Mouse (Mus musculus): Measurements from ENCODE around the gene Trpv2. TPM values are rescaled to one million over a fixed set of nuclear protein-coding genes. Genes with fewer than 3 reads are reported as not detected.

The Trpv2 gene
- polyA plus RNA-seq, 1 experiment from 2014 or later: 71.4 TPM

DNA sequence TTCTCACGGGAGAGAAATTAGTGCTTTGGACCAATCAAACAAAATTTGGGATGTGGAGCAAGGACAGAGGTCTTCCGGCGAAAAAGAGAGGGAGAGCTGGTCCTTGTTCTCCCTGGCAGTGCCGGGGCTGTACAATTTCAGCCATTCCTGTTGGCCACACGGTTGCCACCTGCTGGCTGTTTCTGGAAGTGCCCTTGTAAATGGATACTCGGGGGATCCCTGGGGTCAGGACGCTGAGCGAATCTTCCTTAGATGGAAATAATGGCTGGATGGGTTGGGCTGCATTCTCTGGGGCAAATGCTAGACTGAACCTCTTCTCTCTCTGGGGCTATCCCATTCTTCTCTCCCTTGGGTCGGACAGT, 992 bp downstream of the Trpv2 start:
- peaks cover 21% of the 10 kb centered on the region; the same call in 1 of the 2 replicates for H3K36me3 ChIP-seq (ENCODE audit: inconsistent target)
- H3K4me3 ChIP-seq (ENCODE audit: inconsistent target): peak overlapping the region; percentile 94
- 2% methylated on average over 9 of the region's 9 CpGs for WGBS (ENCODE audit: missing documents)
- peak overlapping the region; percentile 96 for H3K27ac ChIP-seq
- peaks cover 52% of the 10 kb centered on the region for H3K79me2 ChIP-seq (ENCODE audit: inconsistent target)

DNA sequence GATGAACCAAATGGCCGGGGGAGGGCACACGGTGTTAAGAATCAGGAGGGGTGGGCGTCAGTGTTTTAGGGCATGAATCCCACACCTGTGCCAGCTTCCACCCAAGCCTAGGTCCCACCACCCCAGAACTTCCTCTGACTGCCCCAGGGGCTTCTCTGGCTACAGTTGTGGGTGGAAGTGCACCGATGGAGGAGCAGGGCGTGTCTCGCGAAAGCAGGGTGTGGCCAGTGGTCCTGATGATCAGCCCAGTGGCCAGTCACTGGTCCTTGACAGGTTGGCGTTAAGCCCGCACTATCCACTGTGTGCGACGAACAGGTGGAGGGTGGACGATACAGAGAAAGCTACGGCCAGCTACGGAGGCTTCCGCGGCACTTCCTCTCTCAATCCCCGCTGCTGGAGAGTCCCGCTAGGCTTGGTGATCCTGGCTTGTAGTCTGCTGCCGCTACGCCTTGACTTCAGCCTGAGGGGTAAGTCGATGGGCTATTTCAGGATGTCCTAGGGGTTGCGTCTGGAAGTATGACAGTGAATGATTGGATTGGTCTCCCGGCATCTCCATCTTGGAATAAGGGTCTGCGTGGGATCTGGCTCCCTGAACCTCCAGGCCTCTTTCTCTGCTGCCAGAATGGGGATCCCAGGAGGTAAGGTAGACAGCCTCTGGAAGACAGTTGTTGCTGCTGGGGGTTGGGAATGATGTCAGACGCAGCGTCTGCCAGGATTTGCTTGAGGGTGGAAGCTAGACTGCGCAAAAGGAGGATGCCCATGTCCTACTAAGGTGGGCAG, 1.6 kb downstream of the Trpv2 start:
- H3K79me2 ChIP-seq (ENCODE audit: inconsistent target): peaks cover 58% of the 10 kb centered on the region
- H3K27ac ChIP-seq: peak overlapping the region; percentile 96
- peak overlapping the region; percentile 94 for H3K4me3 ChIP-seq (ENCODE audit: inconsistent target)
- peaks cover 27% of the 10 kb centered on the region for H3K36me3 ChIP-seq (ENCODE audit: inconsistent target)
- 2% methylated on average over 27 of the region's 27 CpGs for WGBS (ENCODE audit: missing documents)

DNA sequence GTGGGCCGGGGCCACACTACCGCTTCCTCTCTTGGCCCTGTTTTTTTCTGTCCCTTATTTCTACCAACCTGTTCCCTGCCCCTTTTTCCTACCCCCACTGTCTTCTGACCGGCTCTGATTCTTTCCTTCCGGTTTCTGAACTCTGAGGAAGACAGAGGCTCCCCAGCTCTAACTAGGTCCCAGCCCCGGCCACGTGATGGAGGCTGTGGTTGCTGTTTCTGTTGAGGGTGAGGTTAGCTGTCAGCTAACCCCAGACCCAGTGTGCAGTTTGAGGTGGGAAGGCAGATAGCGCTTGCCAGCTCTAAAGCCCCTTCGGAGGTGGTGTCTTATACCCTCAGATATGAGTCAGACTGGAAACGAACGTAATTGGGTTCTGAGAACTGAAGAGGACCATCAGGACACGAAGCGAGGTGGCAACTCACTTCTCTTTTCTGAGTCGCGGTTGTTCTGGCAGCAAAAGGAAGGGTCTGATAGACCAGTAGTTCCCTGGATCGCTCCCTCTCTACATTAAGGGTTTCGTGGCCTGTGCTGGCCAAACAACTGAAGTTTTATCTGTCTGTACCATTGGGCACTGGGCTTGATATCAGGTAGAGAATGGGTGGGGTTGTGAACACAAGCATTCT, 2.4 kb downstream of the Trpv2 start:
- H3K79me2 ChIP-seq (ENCODE audit: inconsistent target): peaks cover 62% of the 10 kb centered on the region
- H3K4me3 ChIP-seq (ENCODE audit: inconsistent target): peak overlapping the region; percentile 94
- H3K27ac ChIP-seq: peak overlapping the region; percentile 96
- peaks cover 35% of the 10 kb centered on the region for H3K36me3 ChIP-seq (ENCODE audit: inconsistent target)
- WGBS (ENCODE audit: missing documents): 0% methylated on average over 16 of the region's 16 CpGs

DNA sequence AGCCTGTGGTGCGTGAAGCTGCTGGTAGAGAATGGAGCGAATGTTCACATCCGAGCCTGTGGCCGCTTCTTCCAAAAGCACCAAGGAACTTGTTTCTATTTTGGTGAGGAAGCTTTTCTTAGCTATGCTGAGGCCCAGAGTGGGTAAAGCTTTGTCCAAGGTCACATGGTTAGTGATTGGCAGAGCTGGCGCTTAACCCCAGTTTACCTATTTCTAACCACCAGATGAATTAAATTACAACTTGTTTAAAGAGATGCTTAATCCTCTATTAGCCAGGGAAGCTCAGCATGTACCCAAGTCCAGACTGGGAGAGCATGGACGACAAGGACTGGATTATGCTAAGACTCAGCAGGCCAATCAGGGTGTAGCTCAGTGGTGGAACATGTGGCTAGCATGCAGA, 8.7 kb downstream of the Trpv2 start:
- WGBS (ENCODE audit: missing documents): 89% methylated on average over 5 of the region's 6 CpGs
- H3K79me2 ChIP-seq (ENCODE audit: inconsistent target): peaks cover 45% of the 10 kb centered on the region
- peaks cover 96% of the 10 kb centered on the region for H3K36me3 ChIP-seq (ENCODE audit: inconsistent target)
- H3K4me3 ChIP-seq (ENCODE audit: inconsistent target): no peak overlapping the region
- no peak overlapping the region for H3K27ac ChIP-seq

GRCm38 (mm10) chr11:62584671-62585206, 10.5 kb downstream of the Trpv2 start:
- peaks cover 29% of the 10 kb centered on the region for H3K79me2 ChIP-seq (ENCODE audit: inconsistent target)
- H3K27ac ChIP-seq: no peak overlapping the region
- H3K36me3 ChIP-seq (ENCODE audit: inconsistent target): peaks cover 97% of the 10 kb centered on the region
- no peak overlapping the region for H3K4me3 ChIP-seq (ENCODE audit: inconsistent target)
- 98% methylated on average over 9 of the region's 9 CpGs for WGBS (ENCODE audit: missing documents)

DNA sequence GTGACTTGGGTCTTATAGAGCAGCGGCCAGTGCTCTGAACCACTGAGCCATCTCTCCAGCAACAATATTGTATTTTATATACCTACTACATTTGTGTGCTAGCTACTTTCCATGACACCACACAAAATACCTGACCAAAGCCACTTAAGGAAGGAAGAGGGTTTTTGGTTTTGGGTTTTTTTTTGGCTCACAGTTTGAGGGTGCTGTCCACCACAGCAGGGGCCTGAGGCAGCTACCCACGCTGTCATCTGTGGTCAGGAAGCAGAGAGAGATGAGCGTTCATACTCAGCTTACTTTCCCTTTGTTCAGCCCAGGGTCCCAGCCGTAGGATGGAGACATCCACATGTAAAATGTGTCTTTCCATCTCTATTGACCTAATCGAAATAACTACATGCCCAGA, 12.7 kb downstream of the Trpv2 start:
- H3K79me2 ChIP-seq (ENCODE audit: inconsistent target): peaks cover 15% of the 10 kb centered on the region; the same call in 1 of the 2 replicates
- 80% methylated on average over 5 of the region's 5 CpGs for WGBS (ENCODE audit: missing documents)
- peaks cover 99% of the 10 kb centered on the region for H3K36me3 ChIP-seq (ENCODE audit: inconsistent target)
- no peak overlapping the region for H3K27ac ChIP-seq
- H3K4me3 ChIP-seq (ENCODE audit: inconsistent target): no peak overlapping the region

DNA sequence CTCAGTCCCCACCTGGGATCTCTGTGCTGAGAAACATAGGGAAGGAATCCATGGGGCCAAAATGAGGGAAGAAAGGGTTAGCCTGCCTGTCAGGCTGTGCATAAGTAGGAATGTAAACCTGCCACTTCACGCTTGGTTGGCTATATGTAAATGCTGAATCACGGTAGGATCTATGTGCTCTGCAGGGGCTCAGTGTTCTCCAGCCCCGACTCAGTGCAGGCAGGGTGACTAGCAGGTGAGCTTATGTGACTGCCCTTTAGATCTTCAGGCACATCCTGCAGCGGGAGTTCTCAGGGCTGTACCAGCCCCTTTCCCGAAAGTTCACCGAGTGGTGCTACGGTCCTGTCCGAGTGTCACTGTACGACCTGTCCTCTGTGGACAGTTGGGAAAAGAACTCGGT, 15.1 kb downstream of the Trpv2 start:
- Histone ChIP-seq H3K36me3 (ENCODE audit: inconsistent target) (peaks cover 97% of the 10 kb centered on the region), H3K27ac (no peak overlapping the region), H3K4me3 (ENCODE audit: inconsistent target) (no peak overlapping the region), H3K79me2 (ENCODE audit: inconsistent target) (peaks cover 10% of the 10 kb centered on the region; the same call in 1 of the 2 replicates)
- 95% methylated on average over 10 of the region's 10 CpGs for WGBS (ENCODE audit: missing documents)

DNA sequence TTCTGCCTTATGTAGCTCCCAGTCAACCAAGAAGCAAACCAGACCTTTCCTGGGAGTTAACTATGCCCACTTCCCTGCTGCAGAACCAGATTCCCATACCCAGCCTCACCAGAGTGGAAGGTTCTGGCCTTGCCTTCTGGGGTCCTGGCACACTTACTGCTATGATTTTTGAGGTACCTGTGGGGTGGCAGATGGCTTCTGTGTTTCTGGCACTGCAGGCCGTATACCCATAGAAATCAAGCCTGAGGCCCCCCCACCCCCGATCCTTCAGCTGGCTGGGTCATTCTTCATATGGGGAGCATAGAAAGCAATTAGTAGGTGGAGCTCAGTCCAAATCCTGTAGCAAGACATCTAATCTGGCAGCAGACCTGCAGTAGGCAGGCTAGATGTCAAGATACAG, 16.7 kb downstream of the Trpv2 start:
- 86% methylated on average over 2 of the region's 2 CpGs for WGBS (ENCODE audit: missing documents)
- H3K4me3 ChIP-seq (ENCODE audit: inconsistent target): no peak overlapping the region
- H3K36me3 ChIP-seq (ENCODE audit: inconsistent target): peaks cover 97% of the 10 kb centered on the region
- H3K79me2 ChIP-seq (ENCODE audit: inconsistent target): peaks cover 10% of the 10 kb centered on the region; the same call in 1 of the 2 replicates
- H3K27ac ChIP-seq: no peak overlapping the region

DNA sequence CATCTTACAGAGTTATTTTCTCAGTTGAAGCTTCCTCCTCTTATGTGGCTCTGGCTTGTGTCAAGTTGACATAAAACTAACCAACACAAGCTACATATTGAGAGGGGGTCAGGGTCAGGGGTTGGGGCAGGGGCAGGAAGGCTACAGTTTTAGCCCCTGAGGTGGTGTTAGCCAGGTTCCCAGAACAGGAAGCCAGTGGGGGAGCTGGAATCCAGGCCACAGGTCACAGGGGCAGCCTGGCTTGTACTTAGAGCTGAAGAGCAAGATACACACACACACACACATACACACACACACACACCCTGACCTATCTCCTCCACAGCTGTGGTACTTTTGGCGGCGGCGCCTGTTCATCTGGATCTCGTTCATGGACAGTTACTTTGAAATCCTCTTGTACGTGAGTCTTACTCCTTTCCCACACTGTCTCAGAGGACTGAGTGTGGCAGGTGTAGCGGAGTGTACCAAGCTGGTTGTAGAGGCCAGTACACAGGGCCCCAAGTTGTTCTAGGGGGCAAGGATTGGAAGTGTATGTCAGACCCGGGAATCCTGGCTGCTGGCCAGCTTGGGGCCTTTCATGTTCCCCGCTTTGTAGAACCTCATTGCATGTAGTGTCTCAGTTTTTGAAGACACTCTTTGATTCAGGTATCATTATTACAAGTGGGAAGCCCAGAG, 17.8 kb downstream of the Trpv2 start:
- Histone ChIP-seq H3K4me3 (ENCODE audit: inconsistent target) (no peak overlapping the region), H3K27ac (no peak overlapping the region), H3K36me3 (ENCODE audit: inconsistent target) (peaks cover 94% of the 10 kb centered on the region), H3K79me2 (ENCODE audit: inconsistent target) (peaks cover 3% of the 10 kb centered on the region; the same call in 1 of the 2 replicates)
- 92% methylated on average over 8 of the region's 8 CpGs for WGBS (ENCODE audit: missing documents)

DNA sequence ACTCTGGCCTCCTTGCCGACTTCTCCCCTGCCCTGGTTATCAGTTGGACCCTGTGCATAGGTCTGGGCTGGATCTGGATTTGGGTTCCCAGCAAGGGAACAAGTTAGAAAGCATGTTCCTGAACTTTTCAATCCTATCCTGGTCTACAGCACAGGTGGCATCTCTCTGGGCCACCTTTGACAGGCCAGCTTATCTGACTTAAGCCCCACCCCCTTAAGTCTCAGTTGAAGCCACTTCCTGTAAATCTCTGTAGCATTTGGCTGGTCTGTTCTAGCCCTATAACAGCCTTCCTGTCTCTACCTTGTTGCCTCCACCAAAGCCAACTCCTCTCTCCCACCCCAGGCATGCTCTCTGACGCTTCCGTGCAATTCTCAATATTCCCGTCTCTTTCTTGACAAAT, 24.3 kb downstream of the Trpv2 start:
- Histone ChIP-seq H3K36me3 (ENCODE audit: inconsistent target) (peaks cover 61% of the 10 kb centered on the region), H3K79me2 (ENCODE audit: inconsistent target) (peaks cover 6% of the 10 kb centered on the region), H3K4me3 (ENCODE audit: inconsistent target) (no peak overlapping the region), H3K27ac (no peak overlapping the region)
- 98% methylated on average over 4 of the region's 4 CpGs for WGBS (ENCODE audit: missing documents)

GRCm38 (mm10) chr11:62601732-62602618, 27.7 kb downstream of the Trpv2 start:
- Histone ChIP-seq H3K36me3 (ENCODE audit: inconsistent target) (peaks cover 57% of the 10 kb centered on the region), H3K27ac (peak overlapping the region; percentile 93)
- WGBS (ENCODE audit: missing documents): 24% methylated on average over 17 of the region's 17 CpGs

GRCm38 (mm10) chr11:62602619-62603311, 28.5 kb downstream of the Trpv2 start:
- peak overlapping the region; percentile 82 for H3K4me3 ChIP-seq (ENCODE audit: inconsistent target)
- peaks cover 58% of the 10 kb centered on the region for H3K36me3 ChIP-seq (ENCODE audit: inconsistent target)
- under 1% methylated on average over 58 of the region's 58 CpGs for whole genome bisulfite sequencing (ENCODE audit: missing documents)
- H3K79me2 ChIP-seq (ENCODE audit: inconsistent target): peaks cover 27% of the 10 kb centered on the region
- H3K27ac ChIP-seq: peak overlapping the region; percentile 93

More at GRCm38 (mm10) chr11:62601732-62602618, 27.7 kb downstream of the Trpv2 start:
- H3K79me2 ChIP-seq (ENCODE audit: inconsistent target): peaks cover 27% of the 10 kb centered on the region
- peak overlapping the region; percentile 82 for H3K4me3 ChIP-seq (ENCODE audit: inconsistent target)

DNA sequence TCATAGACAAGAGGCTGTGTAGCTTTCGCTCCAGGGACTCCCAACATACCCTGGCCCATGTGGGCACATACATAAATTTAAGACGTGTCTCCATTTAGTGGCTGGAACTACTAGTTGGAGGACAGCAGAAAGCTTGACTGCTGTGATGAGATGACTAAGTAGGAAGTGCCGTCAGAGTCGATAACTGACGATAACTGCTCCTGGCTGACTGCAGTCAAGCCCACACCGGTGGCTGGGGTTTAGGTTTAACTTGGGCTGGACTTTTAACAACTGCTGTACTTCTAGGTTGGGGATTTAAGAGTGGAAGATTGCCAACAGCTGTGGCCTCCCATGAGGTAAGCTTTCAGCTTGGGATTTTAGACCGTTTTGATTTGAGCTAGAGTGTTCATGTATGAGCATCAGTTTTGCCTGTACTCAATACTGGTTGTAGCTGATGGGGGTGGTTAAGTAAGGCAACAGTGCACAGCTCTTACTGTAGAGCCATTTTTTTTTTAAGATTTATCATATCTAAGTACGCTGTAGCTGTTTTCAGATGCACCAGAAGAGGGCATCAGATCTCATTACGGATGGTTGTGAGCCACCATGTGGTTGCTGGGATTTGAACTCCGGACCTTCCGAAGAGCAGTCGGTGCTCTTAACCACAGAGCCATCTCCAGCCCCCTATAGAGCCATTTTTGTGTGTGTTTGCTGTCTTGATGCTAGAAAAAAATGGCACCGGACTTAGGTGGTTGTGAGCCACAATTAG, 29.2 kb downstream of the Trpv2 start:
- peak overlapping the region; percentile 82 for H3K4me3 ChIP-seq (ENCODE audit: inconsistent target)
- H3K79me2 ChIP-seq (ENCODE audit: inconsistent target): peaks cover 27% of the 10 kb centered on the region
- H3K36me3 ChIP-seq (ENCODE audit: inconsistent target): peaks cover 51% of the 10 kb centered on the region
- peak overlapping the region; percentile 93 for H3K27ac ChIP-seq
- WGBS (ENCODE audit: missing documents): 0% methylated on average over 13 of the region's 13 CpGs

Data from macrophage (primary cell).